ENCODE assay signal across 20 mouse cellular contexts in genomic region chr4:27449901-27450300, GRCm38 (mm10).
A peak's percentile ranks its signal among the peaks of the same experiment; 100 is the strongest.
DNase-seq lines count a peak whose midpoint lies in the region; ATAC-seq and TF ChIP-seq lines count a peak whose summit lies in the region.
"Had no signal": no experiment of that assay in that cellular context is flagged by ENCODE, and none has a peak within 500 bp of the region (broad histone marks: within the 10 kb centered on the region; RNA-seq: fewer than 3 reads in every experiment).

No protein-coding gene starts in this region.

- DNase-seq in CD4-positive, CD25-positive, alpha-beta regulatory T cell, adult 2 months (ENCODE audit: low read depth, low spot score) = peak; percentile 3
- peak; percentile 30 for DNase-seq in lung, embryonic 14.5 days
- DNase-seq in lung, adult 2 months = no peak
- peak; percentile 44 for DNase-seq in brain, embryonic 14.5 days (ENCODE audit: low read depth)
- DNase-seq in retina, postnatal 1 day = peak; percentile 24
- no peak for DNase-seq in testis, postnatal 14 days (ENCODE audit: low spot score)
- DNase-seq: adrenal gland, postnatal 10 days; cerebellum, adult 18-20 months; cerebellum, postnatal 36 days; heart, postnatal 14 days; kidney, adult 9 months; kidney, postnatal 4 days; thymus, adult 2 months had no signal

- H3K9me3 ChIP-seq in lung, embryonic 14.5 days (ENCODE audit: low read depth, low read length) = no peaks in the 10 kb centered on the region; the same call in 1 of the 2 replicates
- H3K9me3 ChIP-seq: embryonic facial prominence, embryonic 15.5 days had no signal

- TF ChIP-seq CTCF in lung, embryonic 14.5 days (IDR thresholded peaks at IDR 0.05; ENCODE audit: low read depth) = no peak
- TF ChIP-seq CTCF in lung, adult 2 months (IDR thresholded peaks at IDR 0.05; ENCODE audit: insufficient read depth, low read length) = no peak
- no peak for TF ChIP-seq CTCF in brain, embryonic 14.5 days (IDR thresholded peaks at IDR 0.05; ENCODE audit: borderline replicate concordance, extremely low read depth, insufficient read depth, insufficient read length)

- 89% methylated on average over 4 of the region's 4 CpGs for WGBS in lung, embryonic 14.5 days
- WGBS in lung, adult 2 months = 84% methylated on average over 4 of the region's 4 CpGs

- TF ChIP-seq POLR2A in lung, adult 2 months (IDR thresholded peaks at IDR 0.05; ENCODE audit: borderline replicate concordance, extremely low read depth, low read depth, low read length) = no peak
- no peak for TF ChIP-seq POLR2A in brain, embryonic 14.5 days (IDR thresholded peaks at IDR 0.05; ENCODE audit: borderline replicate concordance, extremely low read depth, insufficient read depth, insufficient read length, poor library complexity, severe bottlenecking)

- no peaks in the 10 kb centered on the region for H3K36me3 ChIP-seq in lung, embryonic 14.5 days (ENCODE audit: insufficient read depth)
- H3K36me3 ChIP-seq: embryonic facial prominence, embryonic 15.5 days; forebrain, embryonic 10.5 days had no signal

- no peaks in the 10 kb centered on the region for H3K4me1 ChIP-seq in lung, embryonic 14.5 days (ENCODE audit: insufficient read depth)
- H3K4me1 ChIP-seq in lung, adult 2 months (ENCODE audit: control insufficient read depth, insufficient read depth, low read length) = no peaks in the 10 kb centered on the region
- H3K4me1 ChIP-seq: embryonic facial prominence, embryonic 15.5 days; forebrain, embryonic 10.5 days had no signal

- H3K27ac ChIP-seq in lung, embryonic 14.5 days (ENCODE audit: low read depth) = no peak overlapping the region
- H3K27ac ChIP-seq: embryonic facial prominence, embryonic 15.5 days; forebrain, embryonic 10.5 days had no signal

- no peak for ATAC-seq in CD4-positive, CD25-positive, alpha-beta regulatory T cell, adult 4 months
- no peak for ATAC-seq in lung, embryonic 14.5 days (ENCODE audit: insufficient read depth)
- ATAC-seq in inflammation-experienced regulatory T-cells, adult 6 months = no peak

- no peaks in the 10 kb centered on the region for H3K27me3 ChIP-seq in lung, embryonic 14.5 days (ENCODE audit: insufficient read depth, low read length)
- H3K27me3 ChIP-seq: embryonic facial prominence, embryonic 15.5 days had no signal

- H3K4me3 ChIP-seq in lung, embryonic 14.5 days (ENCODE audit: low read depth, low read length) = no peak overlapping the region
- no peak overlapping the region for H3K4me3 ChIP-seq in lung, adult 2 months (replicated peaks; ENCODE audit: extremely low read depth, low read depth, low read length)
- H3K4me3 ChIP-seq: embryonic facial prominence, embryonic 15.5 days; forebrain, embryonic 10.5 days; myocyte had no signal

- no peak overlapping the region for H3K4me2 ChIP-seq in lung, embryonic 14.5 days
- H3K4me2 ChIP-seq: embryonic facial prominence, embryonic 15.5 days; heart, embryonic 11.5 days; midbrain, embryonic 11.5 days had no signal

- H3K9ac ChIP-seq in lung, embryonic 14.5 days = no peak overlapping the region
- H3K9ac ChIP-seq: embryonic facial prominence, embryonic 15.5 days had no signal

Comparison
In these comparisons a context has a peak if more than half of its experiments do, and no peak if none do; other contexts are left out.
1. DNase-seq: peak in CD4-positive, CD25-positive, alpha-beta regulatory T cell, adult 2 months (single experiment), lung, embryonic 14.5 days (single experiment), brain, embryonic 14.5 days (single experiment) and retina, postnatal 1 day (single experiment); none in lung, adult 2 months (single experiment) and testis, postnatal 14 days (single experiment).